Mouse (Mus musculus) liver, embryonic 14.5 days (tissue): ENCODE measurements around the gene Trmt6. TPM values are rescaled to one million over a fixed set of nuclear protein-coding genes. Genes with fewer than 3 reads are reported as not detected.

Source experiments
- ATAC-seq: fragments of 200-750 bp; cut with Nextera tagmentation; 2 replicates; pipeline ENCODE4 v1.8.0; 2017; ENCODE audit warnings: moderate number of reproducible peaks, mild to moderate bottlenecking, moderate library complexity; ENCODE audit not compliant: insufficient read depth
- DNase-seq, 3 experiments: peaks; one replicate each; pipeline ENCODE4 v3.0.0-alpha.2; 2012 to 2013; ENCODE audit warnings: low read depth in 3 of 3, low spot score in 3 of 3
- H3K27ac ChIP-seq: fragments of 300-500 bp; sonication (generic); 2 replicates; pipeline ENCODE4 v1.5.1; 2014; ENCODE audit warnings: moderate library complexity, mild to moderate bottlenecking, control low read depth, inconsistent platforms
- H3K27me3 ChIP-seq: fragments of 300-500 bp; sonication (generic); 2 replicates; pipeline ENCODE4 v1.6.1; 2014; ENCODE audit warnings: mild to moderate bottlenecking, low read length, moderate library complexity; ENCODE audit not compliant: control insufficient read depth, insufficient read depth
- H3K36me3 ChIP-seq: fragments of 300-500 bp; sonication (generic); replicated peaks from 2 replicates; pipeline ENCODE4 v1.6.1; 2014; ENCODE audit warnings: low read depth; ENCODE audit not compliant: control insufficient read depth, insufficient read depth
- H3K4me1 ChIP-seq, 2 experiments: fragments of 200-500 bp in 1 of 2; fragments of 300-500 bp in 1 of 2; sonication (generic) in 1 of 2; replicated peaks; 2 replicates each; pipeline ENCODE4 v1.6.1; 2012 to 2014; ENCODE audit warnings: antibody characterized with exemption in 1 of 2, inconsistent platforms in 1 of 2, low read length in 1 of 2; ENCODE audit not compliant: control insufficient read depth in 2 of 2, insufficient read depth in 2 of 2
- H3K4me2 ChIP-seq: fragments of 300-500 bp; sonication (generic); 2 replicates; pipeline ENCODE4 v1.6.1; 2014; ENCODE audit warnings: low read depth, mild to moderate bottlenecking, control low read depth, moderate library complexity
- H3K4me3 ChIP-seq, 2 experiments: fragments of 200-500 bp in 1 of 2; fragments of 300-500 bp in 1 of 2; sonication (generic) in 1 of 2; 2 replicates each; pipeline ENCODE4 v1.5.1; 2012 to 2014; ENCODE audit warnings: low read depth in 2 of 2, low read length in 2 of 2, mild to moderate bottlenecking in 2 of 2, control low read depth in 1 of 2, inconsistent platforms in 1 of 2, moderate library complexity in 1 of 2; ENCODE audit not compliant: insufficient read depth in 1 of 2
- H3K9ac ChIP-seq: fragments of 300-500 bp; sonication (generic); replicated peaks from 2 replicates; pipeline ENCODE4 v1.6.1; 2014; ENCODE audit warnings: mild to moderate bottlenecking, control low read depth, moderate library complexity
- H3K9me3 ChIP-seq: fragments of 300-500 bp; sonication (generic); 2 replicates; pipeline ENCODE4 v1.6.1; 2016; ENCODE audit warnings: low read length, mixed read lengths; ENCODE audit not compliant: control insufficient read depth
- CTCF ChIP-seq: IDR thresholded peaks from 2 replicates; pipeline ENCODE4 v1.5.1; 2016; ENCODE audit warnings: antibody characterized with exemption, low read depth, control low read depth
- EP300 ChIP-seq: IDR thresholded peaks from 2 replicates; pipeline ENCODE4 v1.6.1; 2016; ENCODE audit warnings: antibody characterized with exemption, low read depth
- WGBS: fragments of 180-500 bp; shearing (Covaris S2); extraction: QIAGEN DNeasy Blood & Tissue Kit; methylation state at CpG from one replicate; pipeline ENCODE4 v1.1.7; 2014; ENCODE audit not compliant: insufficient replicate concordance; 5-methylcytosine and 5-hydroxymethylcytosine counted together
- polyA plus RNA-seq, 2 experiments: library from polyadenylated mRNA; depleted of rRNA in 1 of 2; stranded (reverse) in 1 of 2; unstranded in 1 of 2; fragments of >200 nt; fragmentation: Nextera tagmentation in 1 of 2; extraction: Ambion mirVana in 1 of 2; gene quantifications; 2 replicates each; pipeline versions ENCODE4 v1.2.1 to v1.2.3; 2012 to 2014

The Trmt6 gene
- polyA plus RNA-seq, 2 experiments, result 8.3 to 14.1 TPM

DNA sequence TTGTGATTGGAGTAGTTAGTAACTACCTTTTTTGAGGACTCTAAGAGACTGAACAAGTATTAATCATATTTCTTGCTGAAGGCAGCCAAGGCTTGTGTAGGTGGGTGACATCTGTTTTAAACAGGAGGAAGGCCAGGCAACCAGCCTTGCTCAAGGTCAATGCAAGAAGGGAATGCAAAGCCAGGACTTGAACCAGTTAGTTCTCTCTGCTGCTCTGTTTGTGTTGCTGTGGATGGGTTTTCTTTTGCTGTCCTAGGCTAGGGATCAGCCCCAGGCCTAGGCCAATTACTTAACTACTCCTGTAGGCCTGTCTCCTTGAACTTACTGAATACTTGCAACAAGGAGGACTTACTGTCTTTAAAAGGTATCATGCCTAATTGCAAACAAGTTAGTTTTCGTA lies 37.2 kb upstream of the Trmt6 start:
- Histone ChIP-seq H3K9me3 (no peaks in the 10 kb centered on the region), H3K36me3 (no peaks in the 10 kb centered on the region), H3K4me3 (no peak overlapping the region), H3K4me1 (peaks cover 0 to 4% of the 10 kb centered on the region in 2 experiments; a peak in 3 of 4 replicates), H3K27ac (no peak overlapping the region), H3K4me2 (no peak overlapping the region), H3K9ac (no peak overlapping the region), H3K27me3 (no peaks in the 10 kb centered on the region)
- TF ChIP-seq CTCF, result no peak
- TF ChIP-seq EP300, result no peak
- ATAC-seq (no peak), DNase-seq (no peak)
- 55% methylated on average over 1 of the region's 1 CpGs for WGBS

DNA sequence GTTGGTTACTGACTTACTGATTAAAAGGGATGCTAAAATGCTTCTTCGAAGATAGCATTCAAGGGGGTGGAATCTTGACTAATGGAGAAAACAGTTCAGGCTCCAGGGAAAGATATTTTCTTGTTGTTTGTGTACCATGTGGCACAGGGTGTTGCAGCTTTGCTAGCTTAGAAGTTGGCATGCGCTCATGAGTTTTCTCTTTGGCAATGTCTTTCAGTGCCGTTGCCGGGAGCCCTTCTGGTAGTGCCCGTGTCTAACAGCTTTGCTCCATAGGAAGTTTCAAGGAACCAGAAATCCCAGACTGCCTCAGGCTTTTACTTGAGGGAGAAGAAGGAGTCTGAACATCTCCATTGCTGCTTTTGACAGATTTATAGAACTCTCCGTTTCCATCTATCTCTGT lies 33.3 kb upstream of the Trmt6 start:
- H3K4me3 ChIP-seq, result no peak overlapping the region
- TF ChIP-seq CTCF, result no peak
- no peak for TF ChIP-seq EP300
- ATAC-seq (no peak), DNase-seq (no peak)
- no peak overlapping the region for H3K9ac ChIP-seq
- no peaks in the 10 kb centered on the region for H3K9me3 ChIP-seq
- WGBS, result 83% methylated on average over 6 of the region's 6 CpGs
- H3K4me2 ChIP-seq, result no peak overlapping the region
- H3K27me3 ChIP-seq, result no peaks in the 10 kb centered on the region
- H3K27ac ChIP-seq, result no peak overlapping the region
- no peaks in the 10 kb centered on the region for H3K36me3 ChIP-seq
- peaks cover 3 to 8% of the 10 kb centered on the region in 2 experiments; a peak in 3 of 4 replicates for H3K4me1 ChIP-seq

DNA sequence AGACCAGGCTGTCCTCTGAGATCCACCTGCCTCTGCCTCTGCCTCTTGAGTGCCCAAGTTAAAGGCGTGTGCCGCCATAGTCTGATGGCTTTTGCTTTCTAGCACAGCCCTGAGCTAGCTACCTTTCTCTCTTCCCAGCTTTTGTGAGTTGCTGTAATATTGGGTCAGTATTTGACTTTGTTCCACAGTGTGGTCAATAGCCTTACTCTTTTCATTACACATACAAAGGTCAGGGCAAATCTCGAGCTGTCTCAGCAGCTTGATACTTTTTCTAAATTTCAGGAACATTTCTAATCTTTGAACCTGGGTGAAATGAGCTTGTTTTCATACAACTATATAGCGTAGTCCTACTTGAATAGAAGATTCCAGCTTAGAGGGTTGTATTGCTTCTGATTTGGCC lies 32.5 kb upstream of the Trmt6 start:
- Histone ChIP-seq H3K36me3 (no peaks in the 10 kb centered on the region), H3K4me2 (no peak overlapping the region), H3K27ac (no peak overlapping the region), H3K4me1 (peaks cover 3 to 8% of the 10 kb centered on the region in 2 experiments; a peak in 3 of 4 replicates), H3K27me3 (no peaks in the 10 kb centered on the region), H3K9me3 (no peaks in the 10 kb centered on the region), H3K4me3 (no peak overlapping the region), H3K9ac (no peak overlapping the region)
- DNase-seq (no peak), ATAC-seq (no peak)
- TF ChIP-seq CTCF, result no peak
- 75% methylated on average over 4 of the region's 4 CpGs for WGBS

DNA sequence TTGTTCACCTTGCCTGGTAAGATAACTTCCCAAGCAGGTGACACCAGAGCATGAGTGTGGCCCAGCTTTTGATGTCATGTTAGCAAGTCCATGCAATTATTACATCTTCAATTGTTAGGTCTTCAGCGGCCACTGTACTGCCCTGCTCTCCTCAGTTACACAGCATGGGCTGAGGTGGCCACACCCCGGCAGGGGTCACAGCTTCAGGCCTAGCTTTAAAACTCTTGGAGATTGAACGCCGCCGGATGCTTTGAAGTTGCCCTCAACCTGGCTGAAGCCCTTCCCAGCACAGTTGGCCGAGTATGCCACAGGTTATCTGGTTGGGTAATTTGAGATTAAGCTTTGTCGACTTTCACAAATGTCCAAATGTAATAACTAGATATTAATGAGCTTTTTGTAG lies 31.7 kb upstream of the Trmt6 start:
- DNase-seq, result no peak
- no peak for ATAC-seq
- Histone ChIP-seq H3K4me3 (peak overlapping the region; percentile 87 to 92), H3K4me1 (peaks cover 3 to 8% of the 10 kb centered on the region in 2 experiments; a peak in 3 of 4 replicates), H3K4me2 (peak overlapping the region; percentile 79), H3K9me3 (no peaks in the 10 kb centered on the region), H3K36me3 (no peaks in the 10 kb centered on the region), H3K9ac (peak overlapping the region; percentile 85), H3K27me3 (no peaks in the 10 kb centered on the region), H3K27ac (no peak overlapping the region)
- WGBS, result 33% methylated on average over 7 of the region's 7 CpGs
- TF ChIP-seq EP300 (no peak), CTCF (no peak)

DNA sequence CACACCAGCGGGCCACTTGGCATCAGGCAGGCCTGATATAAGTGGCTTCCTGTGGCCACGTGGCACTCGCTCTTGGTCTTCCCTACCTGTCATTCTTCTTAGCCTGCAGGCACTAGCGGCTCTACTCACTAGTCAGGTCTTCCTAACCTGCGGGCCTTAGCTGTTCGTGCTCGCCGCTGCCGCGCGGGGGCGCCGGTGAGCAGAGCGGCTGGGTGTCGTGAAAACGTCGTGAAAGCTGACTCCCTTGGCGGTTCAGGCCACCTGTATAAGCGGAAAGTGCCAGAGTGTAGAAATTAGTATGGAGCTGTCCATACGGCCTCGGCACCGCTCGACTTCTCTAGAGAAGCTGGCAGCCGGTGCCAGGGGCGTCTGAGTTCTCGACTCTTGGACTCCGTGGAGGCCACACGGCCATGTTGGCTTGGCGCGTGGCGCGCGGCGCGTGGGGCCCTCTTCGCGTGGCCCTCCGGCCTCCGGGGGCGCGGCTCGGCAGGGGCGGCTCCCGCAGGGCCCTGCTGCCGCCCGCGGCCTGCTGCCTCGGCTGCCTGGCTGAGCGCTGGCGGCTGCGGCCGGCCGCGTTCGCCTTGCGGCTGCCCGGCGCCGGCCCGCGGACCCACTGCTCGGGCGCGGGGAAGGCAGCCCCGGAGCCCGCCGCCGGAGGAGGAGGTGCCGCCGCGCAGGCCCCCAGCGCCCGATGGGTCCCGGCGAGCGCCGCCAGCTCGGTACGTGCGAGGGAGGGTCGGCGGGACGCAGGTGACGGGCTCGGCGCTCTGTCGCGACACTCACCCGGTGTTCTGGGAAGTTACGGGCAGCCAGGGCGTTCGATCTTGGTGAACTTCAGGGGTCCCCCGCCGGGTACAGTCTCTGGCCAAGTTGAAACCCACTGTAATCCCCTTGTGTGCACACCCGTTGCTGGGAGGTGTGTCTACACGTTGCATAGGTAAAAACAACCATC lies 30.8 kb upstream of the Trmt6 start, which contains the start of gene Crls1:
Gene Crls1, plus strand, starts transcription at position 260 of the 952 bp plus-strand sequence.
- DNase-seq (peak; percentile 84 to 87 (median 84)), ATAC-seq (peak; percentile 89)
- H3K27ac ChIP-seq, result no peak within 1 kb of the TSS; the same call in 1 of the 2 replicates
- H3K4me3 ChIP-seq, result peak within 1 kb of the TSS; percentile 87 to 92
- H3K4me1 ChIP-seq, result peaks cover 3 to 7% of the 10 kb centered on the region in 2 experiments; a peak in 3 of 4 replicates
- no peaks in the 10 kb centered on the region for H3K9me3 ChIP-seq
- H3K9ac ChIP-seq, result peak within 1 kb of the TSS; percentile 85
- H3K36me3 ChIP-seq, result no peaks in the 10 kb centered on the region
- WGBS, result under 1% methylated on average over 94 of the region's 96 CpGs
- H3K27me3 ChIP-seq, result no peaks in the 10 kb centered on the region
- peak within 1 kb of the TSS; percentile 79 for H3K4me2 ChIP-seq
- TF ChIP-seq EP300, result no peak
- TF ChIP-seq CTCF, result peak; percentile 100
